Mouse (Mus musculus) cerebellum, adult 18-20 months (tissue): ENCODE data around the gene Uqcrc1.

ENCODE experiments used
- DNase-seq, 2 experiments: peaks; one replicate each; pipeline ENCODE4 v3.0.0; 2021

Uqcrc1 gene

GRCm38 (mm10) chr9:108936418-108937364 is at the start of gene Uqcrc1:
Uqcrc1 (plus strand) TSS chr9:108936633.
- peak; percentile 96 to 99 for DNase-seq

GRCm38 (mm10) chr9:108912308-108912707 is 24.1 kb upstream of the Uqcrc1 start:
- no peak for DNase-seq

- DNase-seq, result no peak
These were observed 23.3 kb upstream of the Uqcrc1 start for GRCm38 (mm10) chr9:108913161-108913560.

- no peak for DNase-seq
These were observed 22.8 kb upstream of the Uqcrc1 start for GRCm38 (mm10) chr9:108913621-108914020.

- DNase-seq, result peak; percentile 48 to 51
These were observed 21.9 kb upstream of the Uqcrc1 start, which contains the start of gene Tmem89 for GRCm38 (mm10) chr9:108914491-108914890. Tmem89 (plus strand) TSS chr9:108914619.

GRCm38 (mm10) chr9:108925897-108926296 is 10.5 kb upstream of the Uqcrc1 start:
- no peak for DNase-seq

GRCm38 (mm10) chr9:108928424-108928823 is 8.0 kb upstream of the Uqcrc1 start:
- DNase-seq, result no peak

GRCm38 (mm10) chr9:108935991-108936390 is 442 bp upstream of the Uqcrc1 start:
- DNase-seq, result no peak

GRCm38 (mm10) chr9:108945111-108945510 is 8.7 kb downstream of the Uqcrc1 start:
- DNase-seq, result no peak

GRCm38 (mm10) chr9:108945608-108946007 is 9.2 kb downstream of the Uqcrc1 start:
- no peak for DNase-seq

- DNase-seq, result peak; percentile 53 to 64
These were observed 13.0 kb downstream of the Uqcrc1 start for GRCm38 (mm10) chr9:108949231-108949966.

- peak; percentile 34 to 39 for DNase-seq
These were observed 13.7 kb downstream of the Uqcrc1 start for GRCm38 (mm10) chr9:108949967-108950728.

- no peak for DNase-seq
These were observed 16.7 kb downstream of the Uqcrc1 start, which contains the start of gene Col7a1 for GRCm38 (mm10) chr9:108953081-108953636. Col7a1 (plus strand) TSS chr9:108953586.

GRCm38 (mm10) chr9:108955241-108955640 is 18.8 kb downstream of the Uqcrc1 start:
- DNase-seq, result no peak

GRCm38 (mm10) chr9:108955846-108956245 is 19.4 kb downstream of the Uqcrc1 start:
- DNase-seq, result no peak

GRCm38 (mm10) chr9:108963577-108963976 is 27.1 kb downstream of the Uqcrc1 start:
- DNase-seq, result no peak

- DNase-seq, result no peak
These were observed 27.9 kb downstream of the Uqcrc1 start for GRCm38 (mm10) chr9:108964338-108964737.

- DNase-seq, result no peak
These were observed 34.2 kb downstream of the Uqcrc1 start for GRCm38 (mm10) chr9:108970623-108971022.

GRCm38 (mm10) chr9:108976483-108976882 is 40.0 kb downstream of the Uqcrc1 start:
- no peak for DNase-seq

- DNase-seq, result no peak
These were observed 41.5 kb downstream of the Uqcrc1 start for GRCm38 (mm10) chr9:108977966-108978365.

- no peak for DNase-seq
These were observed 46.1 kb downstream of the Uqcrc1 start for GRCm38 (mm10) chr9:108982498-108982897.

- no peak for DNase-seq
These were observed 46.8 kb downstream of the Uqcrc1 start for GRCm38 (mm10) chr9:108983209-108983608.
